ENCODE assay signal across 10 mouse cellular contexts in genomic region chr2:170268080-170268479, GRCm38 (mm10).
DNase-seq lines count a peak whose midpoint lies in the region; ATAC-seq and TF ChIP-seq lines count a peak whose summit lies in the region.
"Had no signal": no experiment of that assay in that cellular context is flagged by ENCODE, and none has a peak within 500 bp of the region (broad histone marks: within the 10 kb centered on the region; RNA-seq: fewer than 3 reads in every experiment).

No protein-coding gene starts in this region.

- H3K27me3 ChIP-seq in heart, embryonic 12.5 days (replicated peaks), result no peaks in the 10 kb centered on the region
- no peaks in the 10 kb centered on the region for H3K27me3 ChIP-seq in E14TG2a.4 (ENCODE audit: insufficient read depth, low read length)
- no peaks in the 10 kb centered on the region for H3K27me3 ChIP-seq in heart, embryonic 15.5 days
- no peaks in the 10 kb centered on the region for H3K27me3 ChIP-seq in lung, postnatal 0 days (replicated peaks; ENCODE audit: insufficient read depth, low read length)

- DNase-seq in heart, adult 18-20 months, result peak; percentile 45 to 49
- DNase-seq in lung, postnatal 0 days (ENCODE audit: low spot score), result peak; percentile 73
- no peak for DNase-seq in layer of hippocampus, postnatal 25 days (ENCODE audit: extremely low spot score in 1 of 2, low spot score in 1 of 2)
- DNase-seq in right cerebral cortex, postnatal 10 days (ENCODE audit: low spot score in 2 of 2), result no peak

- no peak for ATAC-seq in heart, embryonic 12.5 days (ENCODE audit: insufficient number of reproducible peaks, low FRiP score)
- no peak for ATAC-seq in heart, embryonic 15.5 days (replicated peaks; ENCODE audit: insufficient number of reproducible peaks, insufficient read depth, low FRiP score, low read depth)
- peak; percentile 66 for ATAC-seq in lung, postnatal 0 days
- ATAC-seq in frontal cortex, adult (ENCODE audit: low TSS enrichment), result no peak
- ATAC-seq: inflammation-experienced regulatory T-cells, adult 6 months had no signal

- H3K9ac ChIP-seq in heart, embryonic 12.5 days, result no peak overlapping the region
- H3K9ac ChIP-seq in heart, embryonic 15.5 days, result no peak overlapping the region
- 0 out of 2 replicates have a peak overlapping the region, but pooled peaks have one; percentile 16 for H3K9ac ChIP-seq in lung, postnatal 0 days (replicated peaks; ENCODE audit: low read depth)

- no peaks in the 10 kb centered on the region for H3K36me3 ChIP-seq in heart, embryonic 12.5 days
- no peaks in the 10 kb centered on the region for H3K36me3 ChIP-seq in E14TG2a.4 (ENCODE audit: insufficient read depth, low read length)
- H3K36me3 ChIP-seq in heart, embryonic 15.5 days, result no peaks in the 10 kb centered on the region
- no peaks in the 10 kb centered on the region for H3K36me3 ChIP-seq in lung, postnatal 0 days (ENCODE audit: insufficient read depth, low read length)
- H3K36me3 ChIP-seq: midbrain, embryonic 12.5 days had no signal

- H3K27ac ChIP-seq in heart, embryonic 12.5 days (ENCODE audit: poor library complexity, severe bottlenecking), result no peak overlapping the region
- H3K27ac ChIP-seq in heart, embryonic 15.5 days, result peak overlapping the region; percentile 69
- H3K27ac ChIP-seq in lung, postnatal 0 days (ENCODE audit: low read length), result peak overlapping the region; percentile 81
- H3K27ac ChIP-seq: midbrain, embryonic 12.5 days had no signal

- 28% methylated on average over 8 of the region's 8 CpGs for WGBS in heart, embryonic 12.5 days
- WGBS in heart, embryonic 15.5 days, result 26% methylated on average over 8 of the region's 8 CpGs
- 10% methylated on average over 8 of the region's 8 CpGs for WGBS in lung, postnatal 0 days

- H3K4me1 ChIP-seq in heart, embryonic 12.5 days (replicated peaks), result peaks cover 24% of the 10 kb centered on the region
- peaks cover 41% of the 10 kb centered on the region for H3K4me1 ChIP-seq in E14TG2a.4 (replicated peaks; ENCODE audit: low read depth, low read length)
- peaks cover 18% of the 10 kb centered on the region for H3K4me1 ChIP-seq in heart, embryonic 15.5 days (replicated peaks)
- peaks cover 5% of the 10 kb centered on the region; the same call in 1 of the 2 replicates for H3K4me1 ChIP-seq in lung, postnatal 0 days (ENCODE audit: insufficient read depth, low read depth, low read length)

- H3K4me2 ChIP-seq in heart, embryonic 12.5 days, result no peak overlapping the region
- no peak overlapping the region for H3K4me2 ChIP-seq in heart, embryonic 15.5 days
- peak overlapping the region; percentile 19; the same call in 1 of the 2 replicates for H3K4me2 ChIP-seq in lung, postnatal 0 days (replicated peaks; ENCODE audit: low read depth, low read length)

- H3K4me3 ChIP-seq in heart, embryonic 12.5 days, result no peak overlapping the region
- H3K4me3 ChIP-seq in E14TG2a.4 (replicated peaks; ENCODE audit: low read length), result 0 out of 2 replicates have a peak overlapping the region, but pooled peaks have one; percentile 59
- no peak overlapping the region for H3K4me3 ChIP-seq in heart, embryonic 15.5 days
- H3K4me3 ChIP-seq in lung, postnatal 0 days (ENCODE audit: low read depth, low read length), result no peak overlapping the region
- H3K4me3 ChIP-seq: midbrain, embryonic 12.5 days had no signal

- H3K9me3 ChIP-seq in heart, embryonic 12.5 days (replicated peaks), result peaks cover 5% of the 10 kb centered on the region; the same call in 1 of the 2 replicates
- peaks cover 7% of the 10 kb centered on the region for H3K9me3 ChIP-seq in E14TG2a.4 (ENCODE audit: low read length)
- no peaks in the 10 kb centered on the region for H3K9me3 ChIP-seq in heart, embryonic 15.5 days (replicated peaks)
- H3K9me3 ChIP-seq in lung, postnatal 0 days (ENCODE audit: low read length), result no peaks in the 10 kb centered on the region
- H3K9me3 ChIP-seq: midbrain, embryonic 12.5 days had no signal

- TF ChIP-seq EP300 in lung, postnatal 0 days (IDR thresholded peaks at IDR 0.05), result no peak

- TF ChIP-seq CTCF in E14TG2a.4 (conservative IDR thresholded peaks at IDR 0.05; ENCODE audit: low read length), result no peak
- no peak for TF ChIP-seq CTCF in lung, postnatal 0 days (IDR thresholded peaks at IDR 0.05)

Comparison
In these comparisons a context has a peak if more than half of its experiments do, and no peak if none do; other contexts are left out.
1. DNase-seq: peak in heart, adult 18-20 months (2 of 2) and lung, postnatal 0 days (single experiment); none in layer of hippocampus, postnatal 25 days (0 of 2) and right cerebral cortex, postnatal 10 days (0 of 2).